In genomic region chr6:22361941-22362340, GRCm38 (mm10) we compare ENCODE assay signal across 17 mouse cellular contexts. TPM values are rescaled to one million over a fixed set of nuclear protein-coding genes. Genes with fewer than 3 reads are reported as not detected.
A peak's percentile ranks its signal among the peaks of the same experiment; 100 is the strongest.
DNase-seq lines count a peak whose midpoint lies in the region; ATAC-seq and TF ChIP-seq lines count a peak whose summit lies in the region.
"Had no signal": no experiment of that assay in that cellular context is flagged by ENCODE, and none has a peak within 500 bp of the region (broad histone marks: within the 10 kb centered on the region; RNA-seq: fewer than 3 reads in every experiment).

No protein-coding gene starts in this region.

- no peak overlapping the region for H3K4me3 ChIP-seq in kidney, embryonic 15.5 days (replicated peaks)
- H3K4me3 ChIP-seq in lung, embryonic 16.5 days (ENCODE audit: low read length): no peak overlapping the region
- no peak overlapping the region for H3K4me3 ChIP-seq in intestine, postnatal 0 days (ENCODE audit: low read depth, low read length)
- no peak overlapping the region for H3K4me3 ChIP-seq in stomach, postnatal 0 days (ENCODE audit: low read depth, low read length)
- no peak overlapping the region for H3K4me3 ChIP-seq in forebrain, embryonic 13.5 days
- H3K4me3 ChIP-seq: hindbrain, embryonic 12.5 days had no signal

- DNase-seq in kidney, postnatal 25 days: no peak
- DNase-seq in lung, postnatal 14 days: no peak
- DNase-seq in stomach, postnatal 0 days (ENCODE audit: low spot score): no peak
- DNase-seq in embryo, embryonic 10.5 days (ENCODE audit: low spot score): no peak
- DNase-seq: B cell, adult 2 months; cerebellum, adult 18-20 months; cerebellum, postnatal 25 days; layer of hippocampus, postnatal 36 days; thymus, postnatal 14 days had no signal

- H3K27me3 ChIP-seq in kidney, embryonic 15.5 days: no peaks in the 10 kb centered on the region
- no peaks in the 10 kb centered on the region for H3K27me3 ChIP-seq in lung, embryonic 16.5 days (ENCODE audit: control insufficient read depth, insufficient read depth, low read depth, low read length)
- no peaks in the 10 kb centered on the region for H3K27me3 ChIP-seq in intestine, postnatal 0 days (replicated peaks; ENCODE audit: control insufficient read depth, insufficient read depth, low read length)
- H3K27me3 ChIP-seq in stomach, postnatal 0 days (ENCODE audit: control insufficient read depth, insufficient read depth, low read length): no peaks in the 10 kb centered on the region
- H3K27me3 ChIP-seq in forebrain, embryonic 13.5 days: no peaks in the 10 kb centered on the region
- H3K27me3 ChIP-seq: hindbrain, embryonic 12.5 days had no signal

- no peaks in the 10 kb centered on the region for H3K36me3 ChIP-seq in kidney, embryonic 15.5 days
- H3K36me3 ChIP-seq in lung, embryonic 16.5 days (ENCODE audit: control insufficient read depth, insufficient read depth, low read length): no peaks in the 10 kb centered on the region
- H3K36me3 ChIP-seq in intestine, postnatal 0 days (ENCODE audit: control insufficient read depth, insufficient read depth): no peaks in the 10 kb centered on the region
- H3K36me3 ChIP-seq in stomach, postnatal 0 days (ENCODE audit: control insufficient read depth, insufficient read depth, low read length): no peaks in the 10 kb centered on the region
- no peaks in the 10 kb centered on the region for H3K36me3 ChIP-seq in forebrain, embryonic 13.5 days (ENCODE audit: poor library complexity, severe bottlenecking)
- H3K36me3 ChIP-seq: hindbrain, embryonic 12.5 days had no signal

- H3K4me2 ChIP-seq in kidney, embryonic 15.5 days: no peak overlapping the region
- H3K4me2 ChIP-seq in lung, embryonic 16.5 days (ENCODE audit: low read depth, low read length): no peak overlapping the region
- H3K4me2 ChIP-seq in intestine, postnatal 0 days (replicated peaks; ENCODE audit: low read depth): no peak overlapping the region
- no peak overlapping the region for H3K4me2 ChIP-seq in stomach, postnatal 0 days (replicated peaks; ENCODE audit: low read depth)
- H3K4me2 ChIP-seq in forebrain, embryonic 13.5 days: no peak overlapping the region
- H3K4me2 ChIP-seq: hindbrain, embryonic 12.5 days; liver, embryonic 11.5 days had no signal

- TF ChIP-seq EP300 in stomach, postnatal 0 days (optimal IDR thresholded peaks at IDR 0.05): no peak

- peak; percentile 82 for ATAC-seq in kidney, embryonic 15.5 days (replicated peaks; ENCODE audit: low FRiP score)
- ATAC-seq in lung, embryonic 16.5 days (ENCODE audit: low read depth): peak; percentile 88
- ATAC-seq in intestine, postnatal 0 days: peak; percentile 42; the same call in 1 of the 2 replicates
- ATAC-seq in stomach, postnatal 0 days (ENCODE audit: low FRiP score, low TSS enrichment): peak; percentile 49
- ATAC-seq in forebrain, embryonic 13.5 days: no peak
- ATAC-seq: forebrain, embryonic 16.5 days; midbrain, embryonic 16.5 days had no signal

- 0 out of 2 replicates have a peak, but pooled peaks cover 6% of the 10 kb centered on the region for H3K4me1 ChIP-seq in kidney, embryonic 15.5 days
- H3K4me1 ChIP-seq in lung, embryonic 16.5 days (replicated peaks; ENCODE audit: control insufficient read depth, insufficient read depth, low read length): peaks cover 3% of the 10 kb centered on the region; the same call in 1 of the 2 replicates
- no peaks in the 10 kb centered on the region for H3K4me1 ChIP-seq in intestine, postnatal 0 days (replicated peaks; ENCODE audit: control insufficient read depth, insufficient read depth, low read length)
- no peaks in the 10 kb centered on the region for H3K4me1 ChIP-seq in stomach, postnatal 0 days (replicated peaks; ENCODE audit: control insufficient read depth, insufficient read depth)
- no peaks in the 10 kb centered on the region for H3K4me1 ChIP-seq in forebrain, embryonic 13.5 days
- H3K4me1 ChIP-seq: hindbrain, embryonic 12.5 days had no signal

- 29% methylated on average over 3 of the region's 3 CpGs for WGBS in kidney, embryonic 15.5 days
- WGBS in lung, embryonic 16.5 days: 40% methylated on average over 3 of the region's 3 CpGs
- WGBS in intestine, postnatal 0 days: 32% methylated on average over 3 of the region's 3 CpGs
- WGBS in stomach, postnatal 0 days: 37% methylated on average over 3 of the region's 3 CpGs
- WGBS in forebrain, embryonic 13.5 days: 73% methylated on average over 3 of the region's 3 CpGs

- no peaks in the 10 kb centered on the region; the same call in 1 of the 2 replicates for H3K9me3 ChIP-seq in kidney, embryonic 15.5 days (replicated peaks)
- peaks cover 3% of the 10 kb centered on the region; the same call in 1 of the 2 replicates for H3K9me3 ChIP-seq in lung, embryonic 16.5 days (ENCODE audit: control insufficient read depth, low read length)
- no peaks in the 10 kb centered on the region for H3K9me3 ChIP-seq in intestine, postnatal 0 days (ENCODE audit: control insufficient read depth)
- no peaks in the 10 kb centered on the region for H3K9me3 ChIP-seq in stomach, postnatal 0 days (ENCODE audit: control insufficient read depth, low read length)
- 0 out of 2 replicates have a peak, but pooled peaks cover 3% of the 10 kb centered on the region for H3K9me3 ChIP-seq in forebrain, embryonic 13.5 days (replicated peaks)
- H3K9me3 ChIP-seq: hindbrain, embryonic 12.5 days had no signal

- H3K27ac ChIP-seq in kidney, embryonic 15.5 days: peak overlapping the region; percentile 61
- peak overlapping the region; percentile 79 for H3K27ac ChIP-seq in lung, embryonic 16.5 days (ENCODE audit: low read length)
- no peak overlapping the region for H3K27ac ChIP-seq in intestine, postnatal 0 days (ENCODE audit: low read depth, low read length)
- peak overlapping the region; percentile 65 for H3K27ac ChIP-seq in stomach, postnatal 0 days (replicated peaks)
- no peak overlapping the region for H3K27ac ChIP-seq in forebrain, embryonic 13.5 days
- H3K27ac ChIP-seq: hindbrain, embryonic 12.5 days had no signal

- TF ChIP-seq CTCF in intestine, postnatal 0 days (IDR thresholded peaks at IDR 0.05; ENCODE audit: low read depth): no peak
- TF ChIP-seq CTCF in stomach, postnatal 0 days (IDR thresholded peaks at IDR 0.05; ENCODE audit: low read depth): no peak

- no peak overlapping the region for H3K9ac ChIP-seq in kidney, embryonic 15.5 days
- H3K9ac ChIP-seq in lung, embryonic 16.5 days (ENCODE audit: low read length): no peak overlapping the region
- no peak overlapping the region for H3K9ac ChIP-seq in intestine, postnatal 0 days (ENCODE audit: low read depth, low read length)
- H3K9ac ChIP-seq in stomach, postnatal 0 days (ENCODE audit: low read length): no peak overlapping the region
- no peak overlapping the region for H3K9ac ChIP-seq in forebrain, embryonic 13.5 days
- H3K9ac ChIP-seq: hindbrain, embryonic 12.5 days had no signal

RNA-seq across cellular contexts. Expression of gene Fam3c, which starts 5.9 kb away (rescaled TPM):
- 56.6 and 59.0 TPM in 2 replicates for polyA plus RNA-seq in kidney, embryonic 15.5 days (2015; fragmentation: Nextera tagmentation; extraction: Ambion mirVana)
- polyA plus RNA-seq in lung, embryonic 16.5 days (2015; fragmentation: Nextera tagmentation; extraction: Ambion mirVana): 63.5 and 76.4 TPM in 2 replicates
- polyA plus RNA-seq in intestine, postnatal 0 days (2015; fragmentation: Nextera tagmentation; extraction: Ambion mirVana): 58.7 and 59.9 TPM in 2 replicates
- polyA plus RNA-seq in stomach, postnatal 0 days (2015; fragmentation: Nextera tagmentation; extraction: Ambion mirVana): 94.8 and 99.4 TPM in 2 replicates
- polyA plus RNA-seq in forebrain, embryonic 13.5 days (2015; fragmentation: Nextera tagmentation; extraction: Ambion mirVana): 32.9 and 33.0 TPM in 2 replicates

Comparison
In these comparisons a context has a peak if more than half of its experiments do, and no peak if none do; other contexts are left out.
1. H3K27ac ChIP-seq: peak in kidney, embryonic 15.5 days (single experiment), lung, embryonic 16.5 days (single experiment) and stomach, postnatal 0 days (single experiment); none in intestine, postnatal 0 days (single experiment) and forebrain, embryonic 13.5 days (single experiment).